Mouse (Mus musculus) heart, embryonic 13.5 days (tissue): Measurements from ENCODE around the gene Rab3il1. TPM values are rescaled to one million over a fixed set of nuclear protein-coding genes. Genes with fewer than 3 reads are reported as not detected.

Experiments
- ATAC-seq: fragments of 200-750 bp; cut with Nextera tagmentation; 2 replicates; pipeline ENCODE4 v1.8.0; 2017; ENCODE audit warnings: moderate TSS enrichment; ENCODE audit not compliant: insufficient number of reproducible peaks, low FRiP score, low TSS enrichment; ENCODE audit errors: extremely low read depth
- H3K27ac ChIP-seq: fragments of 300-500 bp; sonication (generic); replicated peaks from 2 replicates; pipeline ENCODE4 v1.5.1; 2015; ENCODE audit warnings: moderate library complexity, mild to moderate bottlenecking, inconsistent platforms
- H3K27me3 ChIP-seq: fragments of 300-500 bp; sonication (generic); replicated peaks from 2 replicates; pipeline ENCODE4 v1.6.1; 2015; ENCODE audit warnings: mild to moderate bottlenecking, inconsistent platforms
- H3K36me3 ChIP-seq: fragments of 300-500 bp; sonication (generic); 2 replicates; pipeline ENCODE4 v1.6.1; 2015; ENCODE audit warnings: mild to moderate bottlenecking, inconsistent platforms
- H3K4me1 ChIP-seq: fragments of 300-500 bp; sonication (generic); 2 replicates; pipeline ENCODE4 v1.6.1; 2015; ENCODE audit warnings: inconsistent platforms
- H3K4me2 ChIP-seq: fragments of 300-500 bp; sonication (generic); 2 replicates; pipeline ENCODE4 v1.6.1; 2015; ENCODE audit warnings: inconsistent platforms, mild to moderate bottlenecking, moderate library complexity
- H3K4me3 ChIP-seq: fragments of 300-500 bp; sonication (generic); 2 replicates; pipeline ENCODE4 v1.5.1; 2015; ENCODE audit warnings: moderate library complexity, mild to moderate bottlenecking, inconsistent platforms
- H3K9ac ChIP-seq: fragments of 300-500 bp; sonication (generic); 2 replicates; pipeline ENCODE4 v1.6.1; 2015; ENCODE audit warnings: inconsistent platforms, mild to moderate bottlenecking, moderate library complexity
- H3K9me3 ChIP-seq: fragments of 300-500 bp; sonication (generic); 2 replicates; pipeline ENCODE4 v1.6.1; 2016; ENCODE audit warnings: inconsistent platforms
- WGBS: fragments of 180-500 bp; shearing (Covaris S2); methylation state at CpG from one replicate; pipeline ENCODE4 v1.1.7; 2015; ENCODE audit warnings: mixed read lengths; 5-methylcytosine and 5-hydroxymethylcytosine counted together
- polyA plus RNA-seq: library from polyadenylated mRNA; unstranded; fragments of >200 nt; fragmentation: Nextera tagmentation; extraction: Ambion mirVana; gene quantifications from 2 replicates; pipeline ENCODE4 v1.2.1, GENCODE M21; 2015

The Rab3il1 gene
- polyA plus RNA-seq, 1 experiment from 2014 or later, result 32.5 TPM

GRCm38 (mm10) chr19:10045707-10046106 lies 44.2 kb downstream of the Rab3il1 start:
- H3K4me2 ChIP-seq, result 0 out of 2 replicates have a peak overlapping the region, but pooled peaks have one; percentile 10
- H3K36me3 ChIP-seq, result peaks cover 17% of the 10 kb centered on the region
- H3K27ac ChIP-seq, result peak overlapping the region; percentile 71
- no peak for ATAC-seq
- WGBS, result 43% methylated on average over 2 of the region's 2 CpGs
- no peaks in the 10 kb centered on the region for H3K27me3 ChIP-seq
- H3K4me3 ChIP-seq, result no peak overlapping the region
- no peaks in the 10 kb centered on the region for H3K9me3 ChIP-seq
- peaks cover 90% of the 10 kb centered on the region for H3K4me1 ChIP-seq
- peak overlapping the region; percentile 4; the same call in 1 of the 2 replicates for H3K9ac ChIP-seq

GRCm38 (mm10) chr19:10046346-10046745 lies 44.9 kb downstream of the Rab3il1 start:
- H3K4me1 ChIP-seq, result peaks cover 89% of the 10 kb centered on the region
- no peak for ATAC-seq
- H3K27me3 ChIP-seq, result no peaks in the 10 kb centered on the region
- peaks cover 17% of the 10 kb centered on the region for H3K36me3 ChIP-seq
- H3K9me3 ChIP-seq, result no peaks in the 10 kb centered on the region
- H3K4me2 ChIP-seq, result peak overlapping the region; percentile 10; the same call in 1 of the 2 replicates
- peak overlapping the region; percentile 45 for H3K9ac ChIP-seq
- no peak overlapping the region for H3K4me3 ChIP-seq
- peak overlapping the region; percentile 71 for H3K27ac ChIP-seq
- WGBS, result 30% methylated on average over 4 of the region's 4 CpGs

- Histone ChIP-seq H3K4me3 (no peak overlapping the region), H3K36me3 (peaks cover 20% of the 10 kb centered on the region), H3K4me1 (peaks cover 87% of the 10 kb centered on the region), H3K9me3 (no peaks in the 10 kb centered on the region), H3K4me2 (peak overlapping the region; percentile 10; the same call in 1 of the 2 replicates), H3K27me3 (no peaks in the 10 kb centered on the region), H3K27ac (peak overlapping the region; percentile 71), H3K9ac (peak overlapping the region; percentile 45)
- 33% methylated on average over 3 of the region's 3 CpGs for WGBS
- no peak for ATAC-seq
Measured at GRCm38 (mm10) chr19:10046983-10047382, 45.5 kb downstream of the Rab3il1 start.

DNA sequence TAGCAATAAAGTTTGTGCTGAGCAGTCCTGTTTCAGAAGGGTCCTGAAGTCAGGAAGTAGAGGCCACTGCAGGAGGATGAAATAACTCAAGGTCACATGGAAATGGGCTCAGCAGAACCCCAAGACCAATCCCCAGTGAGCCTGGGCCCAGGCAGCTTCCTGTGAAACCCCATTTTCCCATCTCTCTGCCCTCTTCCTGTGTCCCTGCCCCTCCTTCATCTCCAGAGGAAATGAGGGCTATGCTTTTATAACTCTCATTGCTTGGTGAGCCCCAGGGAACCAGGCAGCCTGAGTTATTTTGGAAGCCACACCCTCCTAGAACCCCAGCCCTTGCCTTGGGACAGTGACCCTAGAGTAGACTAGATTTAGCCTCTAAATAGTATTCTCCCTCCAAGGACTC lies 48.1 kb downstream of the Rab3il1 start:
- no peak for ATAC-seq
- Histone ChIP-seq H3K9ac (peak overlapping the region; percentile 1; the same call in 1 of the 2 replicates), H3K27ac (no peak overlapping the region), H3K27me3 (no peaks in the 10 kb centered on the region), H3K4me2 (no peak overlapping the region), H3K36me3 (peaks cover 39% of the 10 kb centered on the region), H3K4me3 (no peak overlapping the region), H3K4me1 (peaks cover 61% of the 10 kb centered on the region), H3K9me3 (no peaks in the 10 kb centered on the region)

GRCm38 (mm10) chr19:10050438-10050837 lies 49.0 kb downstream of the Rab3il1 start:
- Histone ChIP-seq H3K36me3 (peaks cover 39% of the 10 kb centered on the region), H3K4me3 (no peak overlapping the region), H3K27ac (no peak overlapping the region), H3K4me2 (no peak overlapping the region), H3K4me1 (peaks cover 53% of the 10 kb centered on the region), H3K9me3 (no peaks in the 10 kb centered on the region), H3K27me3 (no peaks in the 10 kb centered on the region), H3K9ac (no peak overlapping the region)
- WGBS, result 66% methylated on average over 2 of the region's 2 CpGs
- no peak for ATAC-seq

GRCm38 (mm10) chr19:10052698-10053097 lies 51.2 kb downstream of the Rab3il1 start:
- ATAC-seq, result no peak

DNA sequence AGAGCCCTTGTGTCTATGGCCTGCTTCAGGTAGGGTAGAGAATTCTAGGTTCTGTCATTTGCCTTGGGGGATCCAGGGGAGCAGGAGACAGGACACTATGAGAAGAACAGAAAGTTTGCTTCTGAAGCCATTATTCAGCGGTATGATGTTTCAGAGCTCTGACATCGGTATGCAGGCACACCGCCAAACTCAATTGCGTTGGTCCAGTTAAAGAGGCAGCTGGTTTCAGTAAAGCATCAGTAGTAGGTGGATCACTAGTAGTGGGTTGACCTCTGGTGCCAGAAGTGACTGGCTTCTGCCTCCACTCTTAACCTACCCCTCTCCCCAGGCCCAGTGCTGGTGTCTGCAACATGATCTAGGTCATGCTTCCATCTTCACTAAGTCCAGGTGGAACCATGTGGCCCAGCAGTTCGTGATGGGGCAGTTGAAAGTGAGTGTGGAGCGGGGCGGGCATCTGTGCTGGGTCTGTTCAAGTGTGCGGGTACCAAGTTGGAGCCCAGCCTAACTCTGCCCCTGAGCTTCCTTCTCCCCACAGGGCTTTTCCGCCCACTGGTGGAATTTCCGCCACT lies 52.3 kb downstream of the Rab3il1 start:
- Histone ChIP-seq H3K4me1 (peaks cover 24% of the 10 kb centered on the region), H3K4me2 (no peak overlapping the region), H3K9me3 (no peaks in the 10 kb centered on the region), H3K4me3 (no peak overlapping the region), H3K27ac (no peak overlapping the region), H3K36me3 (peaks cover 71% of the 10 kb centered on the region), H3K9ac (no peak overlapping the region), H3K27me3 (no peaks in the 10 kb centered on the region)
- WGBS, result 90% methylated on average over 10 of the region's 10 CpGs
- ATAC-seq, result no peak

More at GRCm38 (mm10) chr19:10052698-10053097, 51.2 kb downstream of the Rab3il1 start:
- H3K27me3 ChIP-seq, result no peaks in the 10 kb centered on the region
- no peak overlapping the region for H3K4me2 ChIP-seq
- peaks cover 61% of the 10 kb centered on the region for H3K36me3 ChIP-seq
- H3K27ac ChIP-seq, result no peak overlapping the region
- no peak overlapping the region for H3K9ac ChIP-seq
- H3K4me1 ChIP-seq, result peaks cover 31% of the 10 kb centered on the region
- no peak overlapping the region for H3K4me3 ChIP-seq
- WGBS, result 84% methylated on average over 4 of the region's 4 CpGs
- no peaks in the 10 kb centered on the region for H3K9me3 ChIP-seq

DNA sequence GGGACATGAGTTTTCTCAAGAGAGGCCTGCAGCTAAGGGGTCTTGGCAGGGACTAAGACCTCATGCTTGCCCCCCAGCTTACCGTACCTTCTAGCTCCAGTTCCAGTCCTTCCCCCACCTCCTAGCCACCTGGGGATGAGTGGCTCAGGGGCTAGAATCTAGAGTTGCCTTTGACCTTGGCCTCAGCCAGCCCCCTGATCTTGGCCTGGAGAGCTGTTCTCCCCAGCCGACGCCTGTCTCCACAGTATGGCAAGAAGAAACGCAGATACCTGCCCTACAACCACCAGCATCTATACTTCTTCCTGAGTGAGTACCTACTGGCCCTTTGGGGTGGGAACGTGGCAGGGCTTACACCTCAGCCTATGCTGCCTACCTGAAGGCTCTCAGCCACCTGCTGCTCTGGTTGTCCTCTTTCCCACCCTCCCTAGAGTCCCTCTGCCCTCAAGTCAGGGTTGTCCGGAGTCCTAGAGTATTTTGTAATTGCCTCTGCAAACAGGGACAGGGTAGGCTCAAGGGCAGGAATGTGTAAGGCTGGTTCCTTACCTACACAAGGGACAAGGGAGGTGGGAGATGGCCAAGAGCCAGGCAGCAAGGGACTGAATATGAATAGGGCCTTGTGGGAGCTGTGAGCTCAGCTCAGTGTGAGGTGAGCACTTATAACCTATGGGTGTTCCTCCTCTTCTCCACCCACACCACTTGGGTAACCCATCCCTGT lies 53.0 kb downstream of the Rab3il1 start:
- no peak for ATAC-seq
- no peak overlapping the region for H3K4me2 ChIP-seq
- peaks cover 19% of the 10 kb centered on the region for H3K4me1 ChIP-seq
- no peaks in the 10 kb centered on the region for H3K27me3 ChIP-seq
- H3K27ac ChIP-seq, result no peak overlapping the region
- H3K9me3 ChIP-seq, result no peaks in the 10 kb centered on the region
- no peak overlapping the region for H3K4me3 ChIP-seq
- 83% methylated on average over 6 of the region's 6 CpGs for WGBS
- peaks cover 79% of the 10 kb centered on the region for H3K36me3 ChIP-seq
- H3K9ac ChIP-seq, result no peak overlapping the region

GRCm38 (mm10) chr19:10055261-10055660 lies 53.8 kb downstream of the Rab3il1 start:
- Histone ChIP-seq H3K9ac (no peak overlapping the region), H3K4me2 (no peak overlapping the region), H3K27me3 (no peaks in the 10 kb centered on the region), H3K4me3 (no peak overlapping the region), H3K4me1 (peaks cover 19% of the 10 kb centered on the region), H3K36me3 (peaks cover 81% of the 10 kb centered on the region), H3K27ac (no peak overlapping the region), H3K9me3 (no peaks in the 10 kb centered on the region)
- 70% methylated on average over 3 of the region's 3 CpGs for WGBS
- no peak for ATAC-seq

GRCm38 (mm10) chr19:10055783-10056660 lies 54.6 kb downstream of the Rab3il1 start:
- Histone ChIP-seq H3K36me3 (peaks cover 81% of the 10 kb centered on the region), H3K9me3 (no peaks in the 10 kb centered on the region), H3K4me2 (no peak overlapping the region), H3K27me3 (no peaks in the 10 kb centered on the region), H3K4me1 (peaks cover 17% of the 10 kb centered on the region), H3K4me3 (no peak overlapping the region), H3K27ac (no peak overlapping the region), H3K9ac (no peak overlapping the region)
- WGBS, result 84% methylated on average over 22 of the region's 22 CpGs
- ATAC-seq, result no peak

DNA sequence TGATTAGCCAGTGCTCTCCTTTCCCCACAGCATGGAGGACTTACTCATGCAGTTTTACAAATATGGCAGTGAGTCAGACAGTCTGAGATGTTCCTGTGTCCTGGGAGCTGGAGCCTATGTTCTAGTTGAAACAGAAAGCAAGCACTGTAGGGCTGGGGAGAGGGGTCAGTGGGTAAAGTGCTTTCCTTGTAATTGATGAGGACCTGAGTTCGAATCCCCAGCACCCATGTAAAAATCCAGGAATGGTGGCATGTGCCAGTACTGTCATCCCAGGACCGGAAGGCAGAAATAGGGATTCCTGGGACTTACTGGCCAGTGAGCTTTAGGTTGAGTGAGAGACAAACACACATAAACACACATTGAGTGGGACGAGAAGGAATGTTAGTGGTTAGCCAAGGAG lies 55.2 kb downstream of the Rab3il1 start:
- H3K36me3 ChIP-seq, result peaks cover 88% of the 10 kb centered on the region
- no peak for ATAC-seq
- WGBS, result 89% methylated on average over 3 of the region's 3 CpGs
- H3K9ac ChIP-seq, result no peak overlapping the region
- no peak overlapping the region for H3K27ac ChIP-seq
- H3K4me2 ChIP-seq, result no peak overlapping the region
- peaks cover 19% of the 10 kb centered on the region for H3K4me1 ChIP-seq
- H3K9me3 ChIP-seq, result no peaks in the 10 kb centered on the region
- no peaks in the 10 kb centered on the region for H3K27me3 ChIP-seq
- no peak overlapping the region for H3K4me3 ChIP-seq
